Mouse (Mus musculus): ENCODE data around the gene Olfr467.

GRCm38 (mm10) chr7:107787977-107788620 lies 24.0 kb upstream of the Olfr467 start:
- TF ChIP-seq GATA1 (IDR thresholded peaks at IDR 0.05; ENCODE audit: low read length), result no peak
- no peak for TF ChIP-seq TAL1 (IDR thresholded peaks at IDR 0.05; ENCODE audit: low read length)
